Mouse (Mus musculus): ENCODE results near the gene Rora.

Rora gene

DNA sequence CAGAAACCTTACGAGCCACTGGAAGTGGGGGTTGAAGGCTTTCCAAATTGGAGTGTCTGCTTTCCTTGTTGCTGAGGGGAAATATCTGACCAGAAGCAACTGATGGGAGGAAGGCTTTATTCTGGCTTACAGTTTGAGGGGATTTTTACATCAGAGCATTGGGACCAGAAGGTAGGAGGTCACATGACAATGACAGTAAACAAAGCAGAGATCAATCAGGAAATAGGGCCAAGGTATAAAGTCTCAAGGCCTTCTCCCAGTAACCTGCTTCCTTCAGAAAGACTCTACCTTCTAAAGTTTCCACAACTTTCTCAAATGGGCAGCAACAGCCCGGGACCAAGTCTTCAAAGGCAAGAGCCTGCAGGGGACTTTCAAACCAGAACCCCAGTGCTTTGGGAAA is 34.6 kb downstream of the Rora start:
- in situ Hi-C loops (cut with MboI, MseI) = no loop called here

- in situ Hi-C loops (cut with MboI, MseI) = no loop called here
Measured at GRCm38 (mm10) chr9:68689351-68689750, 35.8 kb downstream of the Rora start.

DNA sequence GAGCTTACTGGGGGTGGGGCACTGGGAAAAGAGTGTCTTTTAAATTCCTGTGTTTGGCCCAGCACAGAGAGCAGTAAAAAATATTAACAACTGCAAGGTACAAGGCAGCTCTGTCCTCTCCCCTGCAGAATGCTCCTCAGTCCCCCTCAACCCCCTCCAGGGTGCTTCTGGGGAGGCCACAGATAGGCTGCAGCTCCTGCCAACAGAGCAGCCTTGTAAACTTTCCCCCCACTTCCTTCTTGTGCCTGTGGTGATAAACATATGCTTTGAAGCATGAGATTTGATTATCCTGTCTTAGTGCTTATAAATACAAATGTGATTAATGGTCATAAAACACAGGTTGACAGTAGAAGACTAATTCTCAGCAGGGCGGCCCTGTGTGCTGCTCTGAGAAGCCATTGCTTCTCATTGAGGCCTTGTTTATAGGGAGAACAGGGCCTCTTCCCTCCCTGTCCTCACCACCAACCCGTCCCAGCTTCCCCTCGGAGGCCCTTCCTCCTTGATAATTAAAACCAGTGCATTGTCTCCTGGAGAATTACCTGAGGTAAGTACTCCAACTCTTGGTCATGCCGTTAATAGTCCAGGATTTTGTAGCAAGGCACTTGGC is 41.4 kb downstream of the Rora start:
- in situ Hi-C loops (cut with MboI, MseI) = no loop called here

GRCm38 (mm10) chr9:68695496-68695969 is 41.9 kb downstream of the Rora start:
- in situ Hi-C loops (cut with MboI, MseI) = no loop called here

DNA sequence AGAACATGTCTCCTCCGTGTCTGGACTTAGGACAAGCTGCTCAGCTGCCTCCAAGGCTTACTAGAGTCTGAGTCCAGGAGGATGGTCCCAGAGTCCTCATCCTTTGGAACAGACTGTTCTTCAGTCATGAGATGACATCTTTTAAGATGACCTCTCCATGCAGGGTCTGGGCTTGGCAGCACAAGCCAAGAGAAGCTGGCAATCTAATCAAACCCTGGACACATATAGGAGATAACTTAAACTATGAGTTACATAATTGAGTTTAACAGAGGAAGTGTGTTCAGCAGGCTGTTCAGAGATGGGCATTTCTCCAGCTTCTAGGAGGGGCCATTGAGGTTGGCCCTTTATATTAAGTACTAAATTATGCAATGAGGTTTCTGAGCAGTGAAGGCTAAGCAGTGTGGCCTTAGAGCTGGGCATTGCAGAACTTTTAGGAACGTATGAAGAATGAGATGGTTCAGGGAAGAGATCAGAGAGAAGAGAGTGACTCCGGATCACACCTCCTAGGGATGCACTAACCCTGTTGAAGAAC is 42.9 kb downstream of the Rora start:
- in situ Hi-C loops (cut with MboI, MseI) = no loop called here

GRCm38 (mm10) chr9:68699341-68699740 is 45.8 kb downstream of the Rora start:
- in situ Hi-C loops (cut with MboI, MseI) = no loop called here

DNA sequence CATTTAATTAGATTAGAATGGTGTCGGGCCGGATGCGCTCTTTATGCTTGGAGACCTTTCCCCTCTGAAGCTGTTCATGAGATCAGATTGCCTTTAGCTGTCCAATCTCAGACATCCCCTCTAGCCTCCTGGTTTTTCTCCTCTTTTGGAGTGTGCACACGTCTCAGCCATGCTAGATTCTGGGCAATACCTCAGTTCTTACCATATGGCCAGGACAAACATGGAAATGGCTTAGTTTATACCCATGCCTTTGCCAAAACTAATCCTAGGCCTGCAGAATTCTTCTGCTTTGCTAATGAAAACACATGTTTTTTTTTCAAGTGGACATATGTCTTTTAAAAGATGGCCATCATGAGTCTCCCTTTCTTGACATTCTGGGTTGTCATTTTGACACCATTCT is 46.3 kb downstream of the Rora start:
- in situ Hi-C loops (cut with MboI, MseI) = loop anchor here (25.0 kb wide), 1 partner anchor 688 kb away; no protein-coding TSS in a partner anchor

GRCm38 (mm10) chr9:68707636-68708035 is 54.0 kb downstream of the Rora start:
- in situ Hi-C loops (cut with MboI, MseI) = loop anchor here (25.0 kb wide), 1 partner anchor 695 kb away; no protein-coding TSS in a partner anchor

GRCm38 (mm10) chr9:68709232-68709631 is 55.6 kb downstream of the Rora start:
- in situ Hi-C loops (cut with MboI, MseI) = loop anchor here (25.0 kb wide), 1 partner anchor 697 kb away; no protein-coding TSS in a partner anchor

DNA sequence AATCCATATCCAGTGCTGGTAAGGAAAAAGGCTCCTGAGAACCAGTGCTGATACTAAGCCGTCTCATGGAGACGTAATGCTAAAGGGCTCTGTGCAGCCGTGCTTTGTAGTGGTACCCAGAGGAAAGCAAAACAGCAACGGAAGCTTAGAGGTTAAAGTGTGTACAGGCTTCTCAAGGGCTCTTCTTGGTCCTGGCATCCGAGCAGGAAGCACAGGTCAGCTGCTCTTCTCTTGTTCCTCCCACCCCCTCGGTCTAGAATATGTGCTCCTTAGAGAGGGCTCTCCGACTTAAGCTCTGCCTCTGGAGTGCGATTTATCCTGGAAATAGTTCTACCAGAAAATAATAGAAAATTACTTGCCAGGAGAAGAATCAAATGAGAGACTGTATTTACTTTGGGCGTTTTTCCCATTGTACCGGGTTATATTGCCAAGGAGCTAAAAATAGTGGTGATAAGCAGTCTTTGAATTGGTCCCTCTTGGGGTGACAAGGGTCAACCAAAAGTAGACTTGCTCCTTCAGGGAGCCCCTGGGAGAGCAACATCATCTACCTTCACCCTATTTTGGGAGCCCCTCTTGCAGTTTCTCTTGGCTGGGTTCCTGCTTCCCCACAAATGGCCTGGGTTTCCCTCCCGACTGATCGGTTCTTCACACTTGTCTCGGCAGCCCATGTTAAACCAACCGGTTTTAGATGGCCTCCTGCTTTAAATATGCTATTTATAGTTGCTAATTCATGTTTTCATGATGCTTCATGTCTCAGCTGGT is 57.5 kb downstream of the Rora start:
- in situ Hi-C loops (cut with MboI, MseI) = loop anchor here (25.0 kb wide), 1 partner anchor 699 kb away; no protein-coding TSS in a partner anchor

DNA sequence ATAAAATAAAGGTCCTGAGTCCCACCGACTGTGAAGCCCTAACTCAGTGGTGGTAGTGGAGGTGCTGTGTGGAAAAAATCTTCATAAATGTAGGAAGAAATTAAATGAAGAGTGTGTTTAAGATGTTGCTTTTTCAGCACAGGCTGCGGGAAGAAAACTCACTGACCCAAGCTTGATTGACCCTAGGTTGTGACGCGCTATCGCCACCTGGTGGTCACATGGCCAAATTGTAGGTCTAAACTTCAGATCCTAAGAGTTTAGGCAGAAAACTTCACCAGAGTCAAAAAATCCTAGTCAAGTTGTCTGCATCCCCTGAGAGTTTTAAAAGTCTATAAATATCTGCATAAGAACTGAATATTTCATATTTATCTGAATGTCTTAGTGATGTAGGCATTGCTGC is 63.4 kb downstream of the Rora start:
- in situ Hi-C loops (cut with MboI, MseI) = loop anchor here (25.0 kb wide), 1 partner anchor 705 kb away; no protein-coding TSS in a partner anchor

DNA sequence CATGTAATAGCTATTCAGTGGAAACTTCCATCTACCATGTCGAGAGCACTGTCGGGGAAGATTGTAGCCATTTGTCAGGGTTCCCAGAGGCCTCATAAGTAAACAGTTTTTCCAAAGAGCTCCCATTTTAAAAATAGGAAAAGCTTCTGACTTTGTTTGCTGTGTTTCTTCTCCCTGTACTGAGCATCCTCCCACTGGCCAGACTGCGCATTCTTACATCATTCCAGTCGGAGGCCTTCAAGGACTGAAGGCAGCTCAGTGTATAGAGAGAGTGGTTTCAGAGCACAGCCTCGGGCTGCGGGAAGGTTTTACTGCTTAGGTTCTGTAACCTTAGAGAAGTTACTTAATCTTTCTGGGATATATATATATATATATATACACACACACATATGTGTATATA is 64.8 kb downstream of the Rora start:
- in situ Hi-C loops (cut with MboI, MseI) = loop anchor here (25.0 kb wide), 1 partner anchor 706 kb away; no protein-coding TSS in a partner anchor

DNA sequence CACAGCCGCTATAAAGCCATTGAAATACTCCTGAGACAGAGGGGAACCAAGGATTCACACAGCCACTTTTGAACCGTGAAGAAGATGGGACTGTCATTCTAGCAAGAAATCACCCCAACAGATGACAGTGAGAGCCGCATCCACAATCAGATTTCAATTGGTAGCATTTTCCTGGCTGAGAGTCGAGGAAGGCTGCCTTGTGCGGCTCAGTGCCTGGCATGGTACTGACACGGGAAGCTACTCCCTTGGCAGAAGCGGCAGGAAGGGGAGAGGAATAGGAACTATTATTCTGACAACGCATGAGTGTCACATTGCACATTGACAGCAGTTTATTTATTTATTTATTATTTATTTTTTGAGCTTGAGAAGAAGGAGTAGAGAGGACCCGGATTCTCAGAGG is 65.7 kb downstream of the Rora start:
- in situ Hi-C loops (cut with MboI, MseI) = loop anchor here (25.0 kb wide), 1 partner anchor 707 kb away; no protein-coding TSS in a partner anchor

- in situ Hi-C loops (cut with MboI, MseI) = loop anchor here (25.0 kb wide), 1 partner anchor 712 kb away; no protein-coding TSS in a partner anchor
Measured at GRCm38 (mm10) chr9:68724636-68725285, 71.2 kb downstream of the Rora start.

DNA sequence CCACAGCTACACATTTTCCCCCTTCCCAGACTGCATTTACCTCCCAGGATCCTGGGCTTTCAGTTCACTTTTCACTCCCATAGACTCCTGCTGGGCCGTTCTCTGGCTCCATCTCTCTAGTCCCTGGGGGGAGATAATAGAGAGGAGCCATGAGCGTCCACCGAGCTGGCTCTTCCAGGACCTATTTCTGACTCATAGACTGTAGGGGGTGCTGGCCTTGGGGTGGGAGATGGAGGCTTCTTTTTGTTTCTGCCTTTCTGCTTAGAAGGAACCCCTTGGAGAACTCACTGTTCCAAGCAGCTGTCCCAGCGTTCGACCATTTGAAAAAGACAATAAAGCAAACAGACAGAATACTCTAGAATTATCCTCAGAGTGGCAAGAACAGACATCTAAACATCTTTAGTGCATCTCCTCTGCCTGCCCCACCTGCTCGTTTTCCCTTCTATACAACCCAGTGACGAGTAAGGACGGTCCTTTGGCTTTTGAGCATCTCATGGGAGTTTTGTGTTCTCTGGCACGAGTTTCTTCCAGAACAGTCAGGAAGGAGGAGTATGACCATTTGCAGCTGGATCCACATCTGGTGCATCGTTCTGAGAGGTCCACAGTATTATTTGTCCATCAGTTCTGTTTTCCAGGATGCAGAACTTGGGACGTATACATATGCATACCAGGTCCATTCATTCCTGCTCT is 73.7 kb downstream of the Rora start:
- in situ Hi-C loops (cut with MboI, MseI) = no loop called here

GRCm38 (mm10) chr9:68731438-68731837 is 77.9 kb downstream of the Rora start:
- in situ Hi-C loops (cut with MboI, MseI) = no loop called here

DNA sequence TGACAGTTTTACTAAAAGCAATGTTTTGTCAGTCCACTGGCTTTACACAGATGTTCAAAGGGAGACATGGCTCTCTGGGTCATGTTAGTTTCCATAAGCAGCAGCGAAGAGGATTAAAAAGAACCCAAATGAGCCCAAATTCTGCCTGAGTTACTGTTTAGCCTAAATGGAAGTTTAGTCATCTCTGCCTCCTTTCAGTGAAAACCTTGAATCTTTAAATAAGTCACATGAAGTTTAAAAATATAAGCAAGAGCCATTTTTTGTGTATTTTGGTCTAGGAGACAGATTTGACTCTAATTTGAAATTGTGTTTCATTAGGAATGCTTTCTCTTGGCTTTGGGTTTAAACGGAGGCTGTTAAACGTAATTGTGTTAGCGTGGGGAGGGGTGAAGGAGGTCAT is 79.3 kb downstream of the Rora start:
- in situ Hi-C loops (cut with MboI, MseI) = no loop called here

DNA sequence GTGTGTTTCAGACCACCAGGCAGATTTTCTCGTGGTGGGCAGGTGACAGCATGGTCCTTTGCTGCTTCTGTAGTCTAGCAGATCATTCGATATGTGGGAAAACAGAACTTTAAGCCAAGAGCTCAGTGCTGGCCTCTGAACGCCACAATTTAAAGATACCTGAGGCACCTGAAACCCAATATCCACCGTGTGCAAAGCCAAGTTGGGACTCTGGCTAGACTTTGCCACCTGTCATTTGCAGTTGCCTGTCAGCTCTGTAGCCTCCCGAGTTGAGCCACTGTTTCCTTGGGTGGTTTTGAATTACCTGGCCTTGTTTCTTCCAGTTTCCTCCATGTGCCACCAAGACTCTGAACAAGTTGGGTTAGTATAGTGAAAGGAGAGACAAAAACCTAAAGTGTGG is 82.3 kb downstream of the Rora start:
- in situ Hi-C loops (cut with MboI, MseI) = no loop called here

DNA sequence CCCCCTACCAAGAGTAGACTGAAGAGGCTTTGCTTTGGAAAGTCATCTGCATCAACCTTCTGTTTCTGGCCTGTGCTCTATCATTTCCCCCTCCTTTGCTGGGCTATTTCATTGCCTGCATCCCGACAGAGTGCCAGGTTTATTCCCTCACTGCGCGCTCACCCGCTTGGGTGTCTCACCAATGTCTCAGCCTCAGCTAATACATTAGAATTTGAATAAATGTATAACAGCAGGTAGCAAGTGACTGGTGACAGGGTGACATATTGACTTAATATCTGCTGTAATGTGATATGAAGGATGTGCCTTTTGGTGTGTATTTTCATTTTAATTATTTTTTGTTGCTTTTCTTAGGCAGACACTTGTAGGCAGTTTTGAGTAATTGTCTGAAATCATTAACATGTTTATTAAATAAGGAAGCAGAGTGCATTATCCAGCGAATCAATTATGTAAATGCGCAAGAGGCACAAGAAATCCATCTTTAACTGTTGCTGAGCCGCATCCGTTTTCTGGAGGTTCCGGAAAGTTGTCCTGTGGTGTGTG is 83.7 kb downstream of the Rora start:
- in situ Hi-C loops (cut with MboI, MseI) = no loop called here

DNA sequence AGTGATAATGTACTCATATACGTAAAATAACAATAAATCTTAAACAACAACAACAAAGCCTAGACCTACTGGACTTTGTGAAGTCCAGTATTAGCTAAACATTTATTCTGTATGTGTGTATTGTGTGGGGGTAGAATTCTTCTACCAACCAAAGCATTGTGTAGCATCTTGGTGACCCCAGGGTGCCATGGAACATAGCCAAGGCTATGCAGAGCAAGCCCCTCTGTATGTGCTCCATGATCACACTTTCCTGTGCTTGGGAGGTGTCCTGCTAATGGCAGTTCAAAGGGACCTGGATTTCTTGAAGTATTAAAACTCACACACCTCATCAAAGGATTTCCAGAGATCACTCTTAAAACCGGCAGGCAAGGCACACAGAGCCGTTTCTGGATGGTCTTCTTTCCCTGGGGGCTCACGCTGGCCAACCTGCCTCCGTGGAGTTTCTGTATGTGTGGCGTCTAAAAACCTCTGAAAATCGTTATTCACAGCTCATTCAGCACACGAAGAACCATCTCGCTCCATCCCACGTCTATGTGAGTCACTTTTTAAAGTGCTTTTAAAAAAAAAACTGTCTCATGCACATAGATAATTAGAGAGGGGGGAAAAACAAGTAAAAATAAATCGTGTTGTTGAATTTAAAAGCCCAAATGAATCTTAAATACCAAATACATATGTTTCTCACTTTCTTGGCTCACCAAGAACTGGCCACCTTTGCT is 92.5 kb downstream of the Rora start:
- in situ Hi-C loops (cut with MboI, MseI) = no loop called here
